Mouse (Mus musculus): ENCODE results near the gene Adgrb3. TPM values are rescaled to one million over a fixed set of nuclear protein-coding genes. Genes with fewer than 3 reads are reported as not detected.

Gene Adgrb3
- polyA plus RNA-seq, 1 experiment from 2014 or later, result 40.0 TPM

GRCm38 (mm10) chr1:25107500-25108101, 721.9 kb downstream of the Adgrb3 start:
- DNase-seq (ENCODE audit: low spot score), result peak; percentile 79
- Histone ChIP-seq H3K9ac (ENCODE audit: low read length) (no peak overlapping the region), H3K36me3 (ENCODE audit: control insufficient read depth, insufficient read depth, low read length) (peaks cover 3% of the 10 kb centered on the region; the same call in 1 of the 2 replicates), H3K4me2 (ENCODE audit: low read length) (no peak overlapping the region), H3K4me1 (ENCODE audit: control insufficient read depth, insufficient read depth, low read length) (peaks cover 9% of the 10 kb centered on the region; the same call in 1 of the 2 replicates), H3K9me3 (replicated peaks; ENCODE audit: control insufficient read depth, low read length) (no peaks in the 10 kb centered on the region), H3K27ac (ENCODE audit: low read depth, low read length) (peak overlapping the region; percentile 55; the same call in 1 of the 2 replicates), H3K4me3 (ENCODE audit: low read depth, low read length) (no peak overlapping the region), H3K27me3 (replicated peaks; ENCODE audit: control insufficient read depth, insufficient read depth, low read length) (no peaks in the 10 kb centered on the region)
- 41% methylated on average over 3 of the region's 3 CpGs for WGBS
- ATAC-seq, result peak; percentile 74; the same call in 1 of the 2 replicates

GRCm38 (mm10) chr1:25106679-25107078, 722.8 kb downstream of the Adgrb3 start:
- H3K27ac ChIP-seq (ENCODE audit: low read depth, low read length), result peak overlapping the region; percentile 22; the same call in 1 of the 2 replicates
- H3K27me3 ChIP-seq (replicated peaks; ENCODE audit: control insufficient read depth, insufficient read depth, low read length), result no peaks in the 10 kb centered on the region
- no peak for ATAC-seq
- no peak overlapping the region for H3K9ac ChIP-seq (ENCODE audit: low read length)
- H3K9me3 ChIP-seq (replicated peaks; ENCODE audit: control insufficient read depth, low read length), result no peaks in the 10 kb centered on the region
- no peak overlapping the region for H3K4me2 ChIP-seq (ENCODE audit: low read length)
- WGBS, result 80% methylated on average over 6 of the region's 6 CpGs
- H3K4me1 ChIP-seq (ENCODE audit: control insufficient read depth, insufficient read depth, low read length), result peaks cover 9% of the 10 kb centered on the region; the same call in 1 of the 2 replicates
- no peak for DNase-seq (ENCODE audit: low spot score)
- no peak overlapping the region for H3K4me3 ChIP-seq (ENCODE audit: low read depth, low read length)
- peaks cover 3% of the 10 kb centered on the region; the same call in 1 of the 2 replicates for H3K36me3 ChIP-seq (ENCODE audit: control insufficient read depth, insufficient read depth, low read length)

GRCm38 (mm10) chr1:25105367-25105766, 724.1 kb downstream of the Adgrb3 start:
- Histone ChIP-seq H3K36me3 (ENCODE audit: control insufficient read depth, insufficient read depth, low read length) (no peaks in the 10 kb centered on the region), H3K9ac (ENCODE audit: low read length) (no peak overlapping the region), H3K4me3 (ENCODE audit: low read depth, low read length) (no peak overlapping the region), H3K4me1 (ENCODE audit: control insufficient read depth, insufficient read depth, low read length) (peaks cover 9% of the 10 kb centered on the region; the same call in 1 of the 2 replicates), H3K4me2 (ENCODE audit: low read length) (no peak overlapping the region), H3K9me3 (replicated peaks; ENCODE audit: control insufficient read depth, low read length) (no peaks in the 10 kb centered on the region), H3K27ac (ENCODE audit: low read depth, low read length) (no peak overlapping the region), H3K27me3 (replicated peaks; ENCODE audit: control insufficient read depth, insufficient read depth, low read length) (no peaks in the 10 kb centered on the region)
- peak; percentile 82 for DNase-seq (ENCODE audit: low spot score)
- 56% methylated on average over 4 of the region's 4 CpGs for WGBS
- peak; percentile 41; the same call in 1 of the 2 replicates for ATAC-seq

GRCm38 (mm10) chr1:25088010-25088719, 741.3 kb downstream of the Adgrb3 start:
- Histone ChIP-seq H3K4me1 (ENCODE audit: control insufficient read depth, insufficient read depth, low read length) (peaks cover 17% of the 10 kb centered on the region; the same call in 1 of the 2 replicates), H3K36me3 (ENCODE audit: control insufficient read depth, insufficient read depth, low read length) (no peaks in the 10 kb centered on the region; the same call in 1 of the 2 replicates), H3K9ac (ENCODE audit: low read length) (no peak overlapping the region), H3K27me3 (replicated peaks; ENCODE audit: control insufficient read depth, insufficient read depth, low read length) (no peaks in the 10 kb centered on the region), H3K4me3 (ENCODE audit: low read depth, low read length) (no peak overlapping the region), H3K9me3 (replicated peaks; ENCODE audit: control insufficient read depth, low read length) (no peaks in the 10 kb centered on the region), H3K27ac (ENCODE audit: low read depth, low read length) (no peak overlapping the region), H3K4me2 (ENCODE audit: low read length) (no peak overlapping the region)
- ATAC-seq (peak; percentile 40; the same call in 1 of the 2 replicates), DNase-seq (ENCODE audit: low spot score) (peak; percentile 46)
- WGBS, result 3% methylated on average over 5 of the region's 5 CpGs

GRCm38 (mm10) chr1:25085616-25086372, 743.7 kb downstream of the Adgrb3 start:
- Histone ChIP-seq H3K36me3 (ENCODE audit: control insufficient read depth, insufficient read depth, low read length) (no peaks in the 10 kb centered on the region; the same call in 1 of the 2 replicates), H3K27me3 (replicated peaks; ENCODE audit: control insufficient read depth, insufficient read depth, low read length) (no peaks in the 10 kb centered on the region), H3K4me3 (ENCODE audit: low read depth, low read length) (no peak overlapping the region), H3K9me3 (replicated peaks; ENCODE audit: control insufficient read depth, low read length) (no peaks in the 10 kb centered on the region), H3K9ac (ENCODE audit: low read length) (no peak overlapping the region), H3K4me2 (ENCODE audit: low read length) (peak overlapping the region; percentile 22; the same call in 1 of the 2 replicates), H3K4me1 (ENCODE audit: control insufficient read depth, insufficient read depth, low read length) (peaks cover 20% of the 10 kb centered on the region), H3K27ac (ENCODE audit: low read depth, low read length) (peak overlapping the region; percentile 53; the same call in 1 of the 2 replicates)
- 31% methylated on average over 14 of the region's 14 CpGs for WGBS
- ATAC-seq (peak; percentile 81), DNase-seq (ENCODE audit: low spot score) (peak; percentile 79)

- H3K36me3 ChIP-seq (ENCODE audit: control insufficient read depth, insufficient read depth, low read length), result no peaks in the 10 kb centered on the region
- H3K9ac ChIP-seq (ENCODE audit: low read length), result no peak overlapping the region
- peaks cover 14% of the 10 kb centered on the region for H3K4me1 ChIP-seq (ENCODE audit: control insufficient read depth, insufficient read depth, low read length)
- no peak overlapping the region for H3K4me3 ChIP-seq (ENCODE audit: low read depth, low read length)
- DNase-seq (ENCODE audit: low spot score) (peak; percentile 70), ATAC-seq (peak; percentile 56; the same call in 1 of the 2 replicates)
- no peaks in the 10 kb centered on the region for H3K9me3 ChIP-seq (replicated peaks; ENCODE audit: control insufficient read depth, low read length)
- no peak overlapping the region for H3K4me2 ChIP-seq (ENCODE audit: low read length)
- WGBS, result 67% methylated on average over 8 of the region's 8 CpGs
- no peak overlapping the region for H3K27ac ChIP-seq (ENCODE audit: low read depth, low read length)
- H3K27me3 ChIP-seq (replicated peaks; ENCODE audit: control insufficient read depth, insufficient read depth, low read length), result no peaks in the 10 kb centered on the region
These were observed 747.1 kb downstream of the Adgrb3 start for GRCm38 (mm10) chr1:25082377-25082776.

- Histone ChIP-seq H3K9ac (ENCODE audit: low read length) (no peak overlapping the region), H3K36me3 (ENCODE audit: control insufficient read depth, insufficient read depth, low read length) (no peaks in the 10 kb centered on the region), H3K4me3 (ENCODE audit: low read depth, low read length) (no peak overlapping the region), H3K4me2 (ENCODE audit: low read length) (no peak overlapping the region), H3K4me1 (ENCODE audit: control insufficient read depth, insufficient read depth, low read length) (peaks cover 10% of the 10 kb centered on the region), H3K27ac (ENCODE audit: low read depth, low read length) (no peak overlapping the region), H3K27me3 (replicated peaks; ENCODE audit: control insufficient read depth, insufficient read depth, low read length) (no peaks in the 10 kb centered on the region), H3K9me3 (replicated peaks; ENCODE audit: control insufficient read depth, low read length) (no peaks in the 10 kb centered on the region)
- DNase-seq (ENCODE audit: low spot score) (no peak), ATAC-seq (no peak)
- 73% methylated on average over 4 of the region's 4 CpGs for WGBS
These were observed 748.1 kb downstream of the Adgrb3 start for GRCm38 (mm10) chr1:25081265-25081849.

- Histone ChIP-seq H3K27ac (ENCODE audit: low read depth, low read length) (no peak overlapping the region), H3K4me2 (ENCODE audit: low read length) (no peak overlapping the region), H3K4me1 (ENCODE audit: control insufficient read depth, insufficient read depth, low read length) (peaks cover 3% of the 10 kb centered on the region), H3K9ac (ENCODE audit: low read length) (no peak overlapping the region), H3K27me3 (replicated peaks; ENCODE audit: control insufficient read depth, insufficient read depth, low read length) (no peaks in the 10 kb centered on the region), H3K4me3 (ENCODE audit: low read depth, low read length) (no peak overlapping the region), H3K9me3 (replicated peaks; ENCODE audit: control insufficient read depth, low read length) (no peaks in the 10 kb centered on the region), H3K36me3 (ENCODE audit: control insufficient read depth, insufficient read depth, low read length) (no peaks in the 10 kb centered on the region)
- no peak for ATAC-seq
- DNase-seq (ENCODE audit: low spot score), result no peak
- 95% methylated on average over 2 of the region's 2 CpGs for WGBS
These were observed 750.1 kb downstream of the Adgrb3 start for GRCm38 (mm10) chr1:25079395-25079794.

Data from forebrain, embryonic 14.5 days (tissue).